Mouse (Mus musculus) lung, postnatal 10 days (tissue): Measurements from ENCODE around the gene Capns1.

ENCODE experiments used
- DNase-seq: peaks from one replicate; pipeline ENCODE4 v3.0.0; 2021

Capns1 gene

GRCm38 (mm10) chr7:30170283-30170951, 28.2 kb downstream of the Capns1 start:
- DNase-seq = no peak

GRCm38 (mm10) chr7:30169583-30170282, 28.9 kb downstream of the Capns1 start, which contains the start of gene Zfp146:
TSS of gene Zfp146 (minus strand) at chr7:30169750.
- DNase-seq = peak; percentile 97

GRCm38 (mm10) chr7:30168914-30169582, 29.6 kb downstream of the Capns1 start:
- no peak for DNase-seq

GRCm38 (mm10) chr7:30164745-30165144, 33.9 kb downstream of the Capns1 start:
- no peak for DNase-seq

- no peak for DNase-seq
Measured at GRCm38 (mm10) chr7:30163113-30163512, 35.5 kb downstream of the Capns1 start.

- no peak for DNase-seq
Measured at GRCm38 (mm10) chr7:30155507-30155906, 43.1 kb downstream of the Capns1 start.

- DNase-seq = no peak
Measured at GRCm38 (mm10) chr7:30154040-30154439, 44.6 kb downstream of the Capns1 start.

- DNase-seq = no peak
Measured at GRCm38 (mm10) chr7:30147011-30147410, 51.6 kb downstream of the Capns1 start.

GRCm38 (mm10) chr7:30143555-30144209, 54.9 kb downstream of the Capns1 start:
- DNase-seq = peak; percentile 81

GRCm38 (mm10) chr7:30143170-30143554, 55.4 kb downstream of the Capns1 start:
- DNase-seq = no peak
